Mouse (Mus musculus): ENCODE data around the gene Thsd7b. TPM values are rescaled to one million over a fixed set of nuclear protein-coding genes. Genes with fewer than 3 reads are reported as not detected.

Thsd7b gene
- total RNA-seq (2021) = 10 to 100 TPM; 30.8 to 34.5 TPM
- long read RNA-seq, partial matches to known transcripts = 0 of 3 reads
- long read RNA-seq, other reads (novel, unspliced or antisense) = 3 of 3 reads

DNA sequence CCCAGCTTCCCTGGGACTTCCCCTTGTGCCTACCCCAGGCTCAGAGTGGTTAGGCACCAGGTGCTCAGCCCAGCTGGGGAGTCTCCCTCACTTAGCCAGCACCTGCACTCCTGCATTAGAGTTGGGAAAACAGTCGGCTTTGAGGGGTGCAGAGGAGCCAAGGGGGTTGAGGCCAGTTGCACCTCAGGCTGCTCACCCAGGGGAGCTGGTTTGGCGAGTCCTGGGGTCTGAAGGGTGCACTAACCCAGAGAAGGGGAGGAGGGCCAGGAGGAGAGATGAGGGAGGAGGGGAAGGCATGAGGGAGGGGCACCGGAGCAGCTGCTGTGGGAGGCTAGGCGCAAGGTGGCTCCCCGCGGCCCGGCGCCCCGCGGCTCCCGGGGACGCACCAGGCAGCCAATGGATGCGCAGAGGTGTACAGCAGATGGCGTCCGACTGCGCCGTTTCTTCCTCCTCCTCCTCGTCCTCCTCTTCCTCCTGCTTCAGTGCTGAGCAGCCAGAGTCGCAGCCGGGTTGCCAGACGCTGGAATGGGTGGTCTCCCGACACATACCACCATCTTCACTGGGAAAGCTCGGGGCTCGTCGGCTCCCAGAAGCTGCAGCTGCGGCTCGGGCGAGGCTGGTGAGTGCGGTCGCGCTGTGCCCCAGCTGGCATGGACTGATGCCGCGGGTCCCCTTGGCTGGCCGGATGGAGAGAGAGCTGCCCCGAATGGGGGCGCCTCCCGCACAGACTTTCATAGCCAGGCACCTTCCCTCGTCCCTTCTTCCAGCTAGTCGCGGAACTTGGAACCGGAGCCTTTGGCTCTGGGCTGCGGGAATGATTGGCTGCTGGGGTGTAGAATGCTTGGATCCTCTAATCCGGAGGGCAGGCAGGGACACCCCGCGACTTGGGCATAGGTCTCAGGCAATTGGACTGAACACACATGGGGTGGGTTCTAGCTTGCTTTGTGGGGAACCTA lies at the start of gene Thsd7b:
Thsd7b (plus strand) TSS at position 321 of the 956 bp plus-strand sequence.
- peak; percentile 59 to 62 for DNase-seq (ENCODE audit: low spot score in 2 of 2)

DNA sequence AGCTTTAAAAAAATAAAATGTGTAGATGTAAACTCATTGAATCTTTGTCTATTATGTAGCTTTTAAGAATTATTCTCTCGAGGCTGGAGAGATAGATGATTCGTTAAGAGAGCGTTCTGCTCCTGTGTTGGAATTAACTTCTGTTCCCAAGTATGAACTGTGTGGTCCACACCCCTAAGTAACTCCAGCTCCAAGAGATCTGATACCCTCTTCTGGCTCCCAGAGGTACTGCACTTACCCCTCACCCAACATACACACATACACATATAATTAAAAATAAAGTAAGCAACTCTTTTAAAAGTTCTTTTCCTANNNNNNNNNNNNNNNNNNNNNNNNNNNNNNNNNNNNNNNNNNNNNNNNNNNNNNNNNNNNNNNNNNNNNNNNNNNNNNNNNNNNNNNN lies 28.8 kb upstream of the Thsd7b start:
- DNase-seq (ENCODE audit: low spot score in 2 of 2) = peak; percentile 40 to 43

DNA sequence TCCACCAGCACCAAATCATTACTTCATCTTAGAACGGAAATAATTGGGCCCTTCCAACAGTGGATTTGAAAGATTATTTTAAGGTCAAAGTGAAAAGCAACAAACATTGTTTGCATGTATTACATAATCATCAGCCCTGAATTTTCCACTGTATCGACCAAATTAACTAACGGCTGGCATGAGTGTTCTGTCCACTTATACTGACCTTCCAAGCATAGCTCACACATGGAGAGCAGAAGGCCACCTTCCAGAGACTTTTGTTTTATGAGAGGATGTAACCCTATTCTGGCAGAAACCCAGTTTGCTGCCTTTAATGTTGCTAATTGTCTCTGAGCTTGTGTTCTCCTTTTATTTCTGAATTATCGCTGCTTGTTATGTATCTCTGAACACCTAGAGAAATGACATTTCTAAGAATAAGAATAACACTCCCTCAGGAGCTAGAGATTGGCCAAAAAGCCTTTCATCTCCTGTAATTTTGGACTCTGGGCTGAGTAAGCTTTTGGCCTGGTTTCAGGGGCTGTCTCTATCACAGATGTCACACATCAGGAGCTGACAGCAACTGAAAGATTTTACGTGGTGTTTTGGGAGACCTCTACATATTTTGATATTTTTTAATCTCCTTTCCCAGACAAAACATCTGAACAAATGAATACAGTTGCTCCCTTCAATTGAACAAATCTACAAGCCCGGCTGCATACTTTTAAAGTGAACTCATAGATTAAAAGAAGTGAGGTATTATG lies 22.2 kb upstream of the Thsd7b start:
- DNase-seq (ENCODE audit: low spot score in 2 of 2) = no peak

DNA sequence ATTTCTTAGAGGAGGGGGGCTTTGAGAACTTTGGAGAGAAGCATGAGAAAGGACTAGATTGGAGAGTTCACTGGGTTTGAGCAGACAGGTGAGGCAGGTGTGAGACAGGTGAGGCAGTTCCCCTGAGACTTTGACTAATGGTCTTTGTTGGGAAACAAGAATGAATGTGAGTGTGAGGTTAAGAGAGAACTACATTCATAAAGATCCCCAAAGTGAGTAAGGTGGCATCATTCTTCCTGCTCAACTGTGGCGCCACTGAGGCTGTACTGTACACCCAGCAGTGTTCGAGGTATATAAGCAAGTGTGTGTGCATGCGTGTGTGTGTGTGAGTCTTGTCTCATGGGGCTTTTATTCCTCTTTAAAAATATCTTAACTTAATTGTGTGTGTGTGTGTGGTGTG lies 6.4 kb upstream of the Thsd7b start:
- no peak for DNase-seq (ENCODE audit: low spot score in 2 of 2)

DNA sequence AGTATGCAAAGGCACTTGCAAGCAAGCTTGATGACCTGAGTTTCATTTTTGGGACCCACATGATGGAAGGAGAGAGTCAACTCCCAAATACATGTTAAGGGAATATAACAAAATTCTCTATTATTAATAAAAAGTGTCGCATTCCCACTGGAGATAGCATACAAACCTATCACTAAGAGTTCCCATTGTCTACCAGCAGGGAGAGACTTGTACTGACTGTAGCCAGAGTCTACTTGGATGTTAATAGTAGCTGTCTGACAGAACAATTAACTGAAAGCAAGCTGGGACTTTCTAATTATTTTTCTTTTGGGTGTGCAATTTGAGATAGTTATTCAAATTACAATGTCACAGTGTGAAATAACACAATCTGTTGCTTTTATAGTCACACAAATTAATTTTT lies 31.1 kb downstream of the Thsd7b start:
- DNase-seq (ENCODE audit: low spot score in 2 of 2) = no peak

DNA sequence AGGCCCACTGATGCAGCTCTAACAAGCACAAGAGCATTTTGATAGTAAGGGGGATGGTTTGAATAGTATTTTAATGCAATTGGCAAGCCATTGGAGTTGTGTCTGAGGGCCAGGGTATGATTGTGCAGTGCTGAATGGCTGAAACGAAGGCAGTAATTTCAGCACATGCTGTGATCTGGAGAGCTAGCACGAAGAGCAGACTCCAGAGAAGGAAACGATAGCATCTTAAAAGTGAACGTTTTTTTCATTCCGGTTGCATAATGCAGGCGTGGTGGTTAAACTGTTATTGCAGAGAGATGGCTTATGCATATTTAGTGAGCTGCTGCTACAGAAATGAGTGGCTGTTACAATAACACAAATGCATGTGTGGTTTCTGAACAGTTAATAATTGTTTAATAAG lies 51.3 kb downstream of the Thsd7b start:
- no peak for DNase-seq (ENCODE audit: low spot score in 2 of 2)

DNA sequence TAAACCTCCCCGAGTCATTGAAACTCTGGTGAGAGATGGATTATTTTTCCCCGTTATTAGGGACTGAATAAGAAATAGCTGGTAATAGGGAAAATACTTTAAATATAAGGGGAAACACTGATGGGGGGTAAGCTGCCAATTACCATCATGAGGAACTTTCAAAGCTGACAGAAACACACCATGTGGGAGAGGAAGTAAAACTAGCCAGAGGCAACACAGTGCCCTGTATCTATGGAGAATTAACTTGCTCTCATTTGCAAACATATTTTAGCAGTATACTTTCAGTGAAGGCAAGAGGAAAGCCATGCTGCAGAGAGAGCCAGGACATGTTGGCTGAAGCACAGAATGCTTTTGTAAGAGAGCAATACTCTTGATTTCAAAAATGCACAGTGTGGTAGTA lies 51.7 kb downstream of the Thsd7b start:
- no peak for DNase-seq (ENCODE audit: low spot score in 2 of 2)

DNA sequence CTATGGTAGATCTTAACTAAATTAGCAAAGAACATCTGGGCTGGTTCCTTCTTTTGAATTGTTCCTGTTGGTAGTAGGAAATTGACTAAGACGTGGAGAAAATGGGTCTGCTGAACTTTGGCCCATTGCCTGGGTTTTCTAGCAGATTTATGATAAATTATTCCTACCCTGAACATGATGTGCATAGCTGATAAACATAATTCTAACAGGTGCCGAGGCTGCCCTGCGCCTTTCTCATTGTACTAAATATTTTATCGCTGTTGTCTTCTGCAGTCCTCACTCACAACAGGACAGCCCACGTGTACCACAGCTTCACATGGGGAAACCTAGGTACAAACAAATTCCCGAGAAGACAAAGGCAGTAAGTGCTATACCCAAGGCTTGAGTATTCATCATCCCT lies 83.5 kb downstream of the Thsd7b start:
- no peak for DNase-seq (ENCODE audit: low spot score in 2 of 2)

DNA sequence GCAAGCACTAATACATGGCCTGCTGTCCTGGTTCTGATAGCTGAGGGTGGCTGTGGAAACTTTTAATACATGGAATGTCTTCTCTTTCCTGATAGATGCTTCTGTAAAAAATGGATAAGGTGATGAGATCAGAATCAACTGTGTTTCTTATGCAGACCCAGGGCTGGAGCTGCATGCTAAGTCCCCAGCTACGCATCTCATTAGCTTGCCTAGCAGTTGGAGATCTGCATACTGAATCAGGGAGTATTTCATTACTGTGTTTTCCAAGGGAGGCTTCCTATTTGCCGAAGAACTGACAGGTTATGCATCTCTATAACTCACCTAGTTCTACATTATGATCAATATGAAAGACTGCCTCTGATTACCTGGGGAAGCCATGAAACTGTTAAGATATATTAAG lies 84.3 kb downstream of the Thsd7b start:
- no peak for DNase-seq (ENCODE audit: low spot score in 2 of 2)

DNA sequence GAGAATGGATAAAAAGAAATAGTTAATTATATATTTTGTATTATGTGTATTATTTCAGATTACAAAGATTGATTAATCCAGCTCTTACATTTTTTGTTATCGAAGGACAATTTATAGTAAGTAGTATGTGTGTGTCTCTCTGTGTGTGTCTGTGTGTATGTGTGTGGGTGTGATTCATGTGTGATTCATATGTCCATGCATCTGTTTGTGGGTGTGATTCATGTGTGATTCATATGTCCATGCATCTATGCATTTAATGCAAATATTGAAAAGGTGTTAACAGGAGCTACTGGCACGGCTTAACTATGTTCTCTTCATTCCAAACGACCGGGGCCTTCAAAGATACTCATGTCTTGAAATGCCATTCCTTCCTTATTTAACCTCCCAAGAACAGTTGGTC lies 90.3 kb downstream of the Thsd7b start:
- DNase-seq (ENCODE audit: low spot score in 2 of 2) = no peak

DNA sequence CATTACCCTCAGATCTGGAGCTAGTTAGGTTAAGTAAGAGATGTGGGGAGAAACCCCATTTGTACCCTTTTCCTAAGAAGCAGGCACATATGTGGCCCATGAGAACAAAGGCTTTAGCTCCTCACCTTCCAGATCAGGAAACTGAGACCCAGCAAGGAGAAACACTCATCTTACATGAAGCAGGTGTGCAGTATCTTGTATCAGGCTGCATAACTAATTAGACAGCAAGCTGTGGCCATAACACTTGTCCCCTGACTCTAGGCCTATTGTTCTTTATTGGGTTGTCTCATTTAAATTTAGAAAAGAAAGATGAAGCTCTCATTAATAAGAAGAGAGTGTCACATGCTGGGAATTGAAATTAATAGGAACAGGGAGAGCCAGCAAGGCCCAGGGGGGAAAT lies 91.7 kb downstream of the Thsd7b start:
- no peak for DNase-seq (ENCODE audit: low spot score in 2 of 2)

DNA sequence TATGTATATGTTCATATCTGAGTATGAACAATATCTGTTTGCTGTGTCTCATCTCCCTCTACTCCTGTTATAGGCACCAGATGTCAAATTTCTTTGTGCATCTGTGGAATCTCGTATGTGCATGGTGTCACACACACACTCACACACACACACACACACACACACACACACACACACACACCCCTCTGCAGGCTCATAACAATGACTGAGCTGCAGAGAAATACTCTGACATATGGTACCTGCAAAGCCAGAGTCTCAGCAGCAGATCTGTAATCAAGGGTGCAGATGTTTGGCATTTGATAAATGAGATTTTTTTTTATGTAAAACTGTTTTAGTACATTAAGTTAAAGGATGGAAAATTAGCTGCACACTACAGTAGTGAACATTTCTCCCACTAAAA lies 92.5 kb downstream of the Thsd7b start:
- DNase-seq (ENCODE audit: low spot score in 2 of 2) = no peak

DNA sequence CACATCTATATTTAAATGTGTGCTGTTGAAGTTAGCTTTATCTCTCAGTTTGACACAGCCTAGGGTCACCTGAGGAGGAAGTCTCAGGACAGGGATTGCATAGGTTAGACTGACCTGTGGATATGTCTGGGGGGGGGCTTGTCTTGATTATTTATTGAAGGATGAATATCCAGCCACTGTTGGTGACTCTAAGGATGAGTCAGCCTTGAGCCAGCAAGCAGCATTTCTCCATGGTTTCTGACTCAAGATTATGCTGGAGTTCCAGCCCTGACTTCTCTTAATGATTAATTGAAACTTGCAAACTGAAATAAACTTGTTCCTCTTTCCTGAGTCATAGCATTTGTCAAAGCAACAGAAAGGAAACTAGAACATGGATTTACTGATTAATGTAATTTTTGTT lies 113.4 kb downstream of the Thsd7b start:
- no peak for DNase-seq (ENCODE audit: low spot score in 2 of 2)

DNA sequence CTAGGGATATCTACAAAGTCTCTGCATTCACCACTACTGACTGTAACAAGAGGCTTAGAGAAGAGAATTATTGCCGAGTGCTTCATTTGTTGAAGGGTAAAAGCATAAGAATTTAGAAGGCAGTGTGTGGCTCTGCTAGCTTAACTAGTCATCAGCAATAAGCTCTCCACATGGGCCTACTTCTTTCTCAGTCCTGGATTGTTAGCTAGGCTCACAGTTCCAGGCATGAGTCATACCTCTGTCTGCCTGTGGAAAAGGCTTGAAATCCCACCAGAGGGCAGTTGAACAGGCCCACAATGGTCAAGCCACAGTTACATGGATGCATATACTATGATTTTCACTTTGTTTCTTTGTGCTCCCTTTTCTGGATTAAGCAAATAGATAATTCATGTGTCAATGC lies 138.5 kb downstream of the Thsd7b start:
- no peak for DNase-seq (ENCODE audit: low spot score in 2 of 2)

DNA sequence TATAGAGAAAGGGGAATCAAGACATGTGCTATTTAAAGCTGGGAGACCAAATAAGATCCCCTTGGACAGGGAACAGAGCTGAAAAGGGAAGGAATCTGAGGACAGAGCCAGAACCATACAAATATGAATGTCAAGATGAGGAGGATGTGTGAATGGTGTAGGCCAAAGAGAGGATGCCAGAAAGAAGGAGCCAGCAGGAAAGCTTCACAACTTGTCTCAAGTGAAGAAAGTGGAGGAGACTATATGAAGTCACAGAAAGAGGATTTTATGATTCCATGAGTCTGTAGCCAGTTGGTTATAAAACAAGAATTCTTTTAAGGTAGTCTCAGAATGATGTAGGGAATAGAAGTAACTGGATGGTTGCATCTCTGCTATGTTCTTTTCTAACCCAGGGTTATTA lies 148.5 kb downstream of the Thsd7b start:
- no peak for DNase-seq (ENCODE audit: low spot score in 2 of 2)

DNA sequence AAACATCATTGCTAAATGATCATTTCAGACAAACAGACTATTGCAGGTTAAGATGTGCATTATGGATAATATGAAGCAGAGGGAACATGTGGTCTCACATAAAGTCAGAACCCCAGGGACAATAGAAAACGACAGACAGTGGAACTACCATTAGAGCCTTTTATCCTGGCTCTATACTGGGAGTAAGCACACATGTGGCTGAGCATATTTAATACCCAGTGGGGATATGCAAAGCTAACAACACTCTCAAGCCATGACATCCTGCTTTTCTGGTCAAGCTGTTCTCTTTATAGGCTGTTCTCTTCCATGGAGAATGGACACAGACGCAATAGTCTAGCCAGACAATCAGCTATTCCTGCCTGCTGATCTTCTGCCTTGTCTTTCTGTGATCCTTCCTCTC lies 191.3 kb downstream of the Thsd7b start:
- DNase-seq (ENCODE audit: low spot score in 2 of 2) = no peak

DNA sequence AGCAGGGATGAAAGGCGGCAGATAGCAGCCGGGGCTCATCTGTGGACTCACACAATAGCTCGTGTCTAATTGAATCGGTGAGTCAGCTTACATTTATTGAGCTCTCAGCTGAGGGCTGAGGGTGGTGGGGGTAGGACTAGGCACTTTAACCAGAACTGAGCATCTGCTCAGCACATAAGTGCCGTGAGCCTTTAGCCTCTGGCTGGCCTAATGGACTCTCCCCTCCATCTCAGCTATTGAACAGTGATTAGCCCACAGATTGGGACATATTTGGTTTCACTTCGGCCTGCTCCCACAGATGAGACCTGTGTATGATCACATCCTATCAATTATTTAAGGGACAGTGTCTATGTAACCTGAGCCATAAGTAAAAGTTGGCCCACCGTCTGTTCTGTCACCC lies 200.4 kb downstream of the Thsd7b start:
- DNase-seq (ENCODE audit: low spot score in 2 of 2) = no peak

DNA sequence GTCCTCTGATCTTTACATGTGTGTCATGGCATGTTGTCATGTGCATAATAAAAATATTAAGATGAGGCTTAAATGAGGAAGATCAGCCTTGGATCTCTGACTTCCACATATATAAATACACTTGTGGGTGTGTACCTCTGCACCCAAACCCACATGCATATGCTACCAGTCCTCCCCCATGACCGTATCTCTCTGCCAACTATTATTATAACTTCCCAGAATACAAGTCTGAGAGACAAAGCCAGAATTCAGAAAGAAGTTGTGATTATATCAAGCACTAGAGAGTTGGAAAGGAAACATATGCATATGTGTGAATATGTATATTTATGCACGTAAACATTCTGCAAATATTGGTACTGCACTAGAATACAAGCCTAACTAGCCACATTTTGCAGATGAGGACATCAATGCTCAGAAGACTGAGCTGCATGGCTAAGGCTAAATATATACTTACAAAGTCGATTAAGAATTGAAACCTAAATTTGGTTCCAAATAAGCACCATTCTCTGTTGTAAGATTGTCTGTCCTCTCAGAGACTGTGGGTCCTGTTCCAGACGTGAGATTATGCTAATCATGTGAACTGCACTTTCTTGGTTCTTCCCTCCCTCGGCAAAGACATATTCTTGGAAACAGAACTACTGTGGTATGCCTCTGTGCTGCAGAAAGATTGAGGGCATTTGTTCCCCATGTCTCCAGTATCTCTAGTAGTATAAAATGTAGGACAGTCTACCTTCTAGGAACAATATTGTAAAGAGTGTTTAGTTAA lies 211.3 kb downstream of the Thsd7b start:
- no peak for DNase-seq (ENCODE audit: low spot score in 2 of 2)

DNA sequence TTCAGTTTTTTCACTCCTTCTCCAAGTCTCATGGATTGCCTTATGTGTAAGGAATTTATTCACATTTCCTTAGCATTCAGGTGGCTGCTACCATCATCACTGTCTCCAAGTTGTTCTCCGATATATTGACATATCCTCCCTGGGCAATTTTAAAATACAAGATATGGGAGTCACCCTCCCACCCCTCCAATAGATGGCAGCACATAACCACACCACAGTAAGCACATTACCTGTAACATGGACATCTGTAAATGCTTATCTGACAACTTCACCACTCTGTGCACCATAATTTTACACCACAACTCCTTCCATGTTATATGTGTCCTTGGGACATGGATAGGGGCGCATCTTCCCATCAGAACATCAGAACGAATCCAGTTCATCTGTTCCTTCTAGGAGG lies 218.0 kb downstream of the Thsd7b start:
- no peak for DNase-seq (ENCODE audit: low spot score in 2 of 2)

DNA sequence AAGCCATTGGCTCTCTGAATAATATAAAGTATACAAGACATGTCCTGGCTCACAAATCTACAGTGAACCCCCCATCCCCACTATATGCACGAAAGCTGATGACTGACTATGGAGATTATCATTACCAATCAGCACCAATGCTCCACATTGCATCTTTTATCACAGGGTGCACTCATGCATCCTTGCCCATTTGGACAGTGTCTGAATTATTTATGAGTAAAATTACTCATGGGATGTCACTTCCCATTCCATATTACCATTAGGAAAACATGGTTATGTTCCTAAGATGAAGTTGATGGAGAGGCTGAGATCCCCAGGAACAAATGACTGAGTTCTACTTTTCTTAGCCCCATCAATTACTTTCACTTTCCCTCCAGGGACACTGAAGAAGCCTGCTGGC lies 220.8 kb downstream of the Thsd7b start:
- no peak for DNase-seq (ENCODE audit: low spot score in 2 of 2)

DNA sequence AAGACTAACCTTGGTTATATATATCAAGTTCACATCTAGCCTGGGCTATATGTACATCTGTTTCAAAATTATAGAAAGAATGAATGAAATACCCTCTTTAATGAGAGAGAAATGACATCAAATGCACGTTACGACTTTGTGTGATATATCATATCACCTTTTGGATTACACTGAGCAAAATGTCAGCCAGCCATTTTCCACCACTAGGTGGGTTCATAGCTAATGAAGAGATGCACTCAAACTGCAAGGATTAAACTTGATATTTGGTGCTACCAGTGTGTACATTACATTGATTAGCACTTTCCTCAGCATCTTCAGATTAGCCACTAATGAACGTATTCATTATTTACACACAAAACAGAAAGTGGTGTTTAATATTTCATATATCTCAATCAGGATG lies 228.6 kb downstream of the Thsd7b start:
- no peak for DNase-seq (ENCODE audit: low spot score in 2 of 2)

DNA sequence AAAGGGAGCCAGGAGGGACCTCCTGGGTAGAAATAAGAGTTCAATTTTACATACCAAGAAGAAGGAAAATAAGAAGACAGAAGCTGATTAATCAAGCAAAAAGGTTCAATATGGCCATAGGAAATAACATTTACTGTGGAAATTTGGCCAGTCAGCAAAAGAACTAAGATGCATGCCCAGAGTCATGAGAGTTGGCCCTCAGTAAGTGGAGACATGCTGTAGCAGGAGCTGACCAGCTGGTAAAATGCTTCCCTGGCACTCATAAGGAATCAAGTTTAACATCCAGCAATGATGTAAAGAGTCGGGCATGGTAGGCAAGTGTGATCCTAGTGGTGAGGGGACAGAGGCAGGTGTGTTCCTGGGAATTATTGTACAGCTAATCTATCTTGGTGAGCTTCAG lies 243.3 kb downstream of the Thsd7b start:
- DNase-seq (ENCODE audit: low spot score in 2 of 2) = no peak
